9 mouse cellular contexts compared by ENCODE assay signal in genomic region chr2:84779210-84779609, GRCm38 (mm10). TPM values are rescaled to one million over a fixed set of nuclear protein-coding genes. Genes with fewer than 3 reads are reported as not detected.
DNase-seq lines count a peak whose midpoint lies in the region; ATAC-seq and TF ChIP-seq lines count a peak whose summit lies in the region.
"Had no signal": no experiment of that assay in that cellular context is flagged by ENCODE, and none has a peak within 500 bp of the region (broad histone marks: within the 10 kb centered on the region; RNA-seq: fewer than 3 reads in every experiment).

No protein-coding gene starts in this region.

- H3K27me3 ChIP-seq in lung, embryonic 14.5 days (ENCODE audit: insufficient read depth, low read length) = no peaks in the 10 kb centered on the region
- peaks cover 19 to 21% of the 10 kb centered on the region in 2 experiments for H3K27me3 ChIP-seq in MEL (ENCODE audit: control insufficient read depth in 1 of 2, insufficient read depth in 2 of 2, low read length in 2 of 2)
- H3K27me3 ChIP-seq: limb, embryonic 13.5 days had no signal

- H3K4me1 ChIP-seq in lung, embryonic 14.5 days (ENCODE audit: insufficient read depth) = 0 out of 2 replicates have a peak, but pooled peaks cover 5% of the 10 kb centered on the region
- H3K4me1 ChIP-seq in MEL (ENCODE audit: control insufficient read depth in 1 of 2, insufficient read depth in 2 of 2, low read length in 2 of 2) = no peaks in the 10 kb centered on the region

- DNase-seq in lung, embryonic 14.5 days = peak; percentile 43
- DNase-seq in lung, postnatal 36 days = no peak
- DNase-seq in MEL (ENCODE audit: low read depth, low spot score) = peak; percentile 30
- peak; percentile 49 to 51 for DNase-seq in thymus, postnatal 10 days (ENCODE audit: low spot score in 2 of 2)
- DNase-seq in cerebellum, postnatal 36 days = no peak
- DNase-seq in cerebellum, adult 9-10 months = no peak
- DNase-seq: kidney, postnatal 10 days had no signal

- TF ChIP-seq EP300 in MEL (IDR thresholded peaks at IDR 0.05; ENCODE audit: low read depth in 1 of 2, low read length in 2 of 2) = no peak

- 50% methylated on average over 6 of the region's 6 CpGs for WGBS in lung, embryonic 14.5 days

- H3K27ac ChIP-seq in lung, embryonic 14.5 days (ENCODE audit: low read depth) = no peak overlapping the region
- no peak overlapping the region for H3K27ac ChIP-seq in MEL (ENCODE audit: control insufficient read depth, low read depth, low read length)
- H3K27ac ChIP-seq: limb, embryonic 13.5 days had no signal

- no peak overlapping the region for H3K9ac ChIP-seq in lung, embryonic 14.5 days
- H3K9ac ChIP-seq in MEL (ENCODE audit: control insufficient read depth, low read depth, low read length, poor library complexity, severe bottlenecking) = no peak overlapping the region
- H3K9ac ChIP-seq: limb, embryonic 13.5 days had no signal

- no peak overlapping the region for H3K4me3 ChIP-seq in lung, embryonic 14.5 days (ENCODE audit: low read depth, low read length)
- no peak overlapping the region for H3K4me3 ChIP-seq in MEL (ENCODE audit: control insufficient read depth in 1 of 2, insufficient read depth in 1 of 2, low read depth in 2 of 2, low read length in 2 of 2)
- H3K4me3 ChIP-seq: limb, embryonic 13.5 days had no signal

- H3K9me3 ChIP-seq in lung, embryonic 14.5 days (ENCODE audit: low read depth, low read length) = no peaks in the 10 kb centered on the region
- H3K9me3 ChIP-seq in MEL (replicated peaks; ENCODE audit: insufficient read depth, low read length) = no peaks in the 10 kb centered on the region
- H3K9me3 ChIP-seq: limb, embryonic 13.5 days had no signal

- no peak overlapping the region for H3K4me2 ChIP-seq in lung, embryonic 14.5 days
- H3K4me2 ChIP-seq: limb, embryonic 13.5 days had no signal

- no peak for TF ChIP-seq RAD21 in MEL (IDR thresholded peaks at IDR 0.05; ENCODE audit: low read depth, low read length)

- H3K36me3 ChIP-seq in lung, embryonic 14.5 days (ENCODE audit: insufficient read depth) = no peaks in the 10 kb centered on the region
- no peaks in the 10 kb centered on the region for H3K36me3 ChIP-seq in MEL (ENCODE audit: control insufficient read depth in 1 of 2, insufficient read depth in 2 of 2, low read length in 2 of 2)
- H3K36me3 ChIP-seq: limb, embryonic 13.5 days had no signal

- H3K79me2 ChIP-seq in MEL (ENCODE audit: control insufficient read depth, insufficient read depth, low read length, poor library complexity) = no peaks in the 10 kb centered on the region

- TF ChIP-seq CTCF in lung, embryonic 14.5 days (IDR thresholded peaks at IDR 0.05; ENCODE audit: low read depth) = peak; percentile 37; the same call in 1 of the 2 replicates
- TF ChIP-seq CTCF in MEL (IDR thresholded peaks at IDR 0.05 in 2 of 3, conservative IDR thresholded peaks at IDR 0.05 in 1 of 3; ENCODE audit: control insufficient read depth in 1 of 3, insufficient read depth in 1 of 3, low read depth in 2 of 3, low read length in 3 of 3, poor library complexity in 1 of 3, severe bottlenecking in 1 of 3) = peak in 2 of 3 experiments; percentile 4 to 28; a peak in 1 of 6 replicates

- no peak for ATAC-seq in lung, embryonic 14.5 days (ENCODE audit: insufficient read depth)
- peak; percentile 71; the same call in 1 of the 2 replicates for ATAC-seq in erythroid progenitor cell, adult 5-6 weeks (replicated peaks; ENCODE audit: low FRiP score, poor library complexity, severe bottlenecking)

- TF ChIP-seq POLR2A in MEL (IDR thresholded peaks at IDR 0.05; ENCODE audit: control insufficient read depth in 1 of 2, insufficient read depth in 1 of 2, low read depth in 1 of 2, low read length in 2 of 2, poor library complexity in 1 of 2) = no peak

TF ChIP-seq in MEL, 35 proteins besides CTCF, POLR2A, EP300 and RAD21:
- TF ChIP-seq JUND (IDR thresholded peaks at IDR 0.05; ENCODE audit: low read depth, low read length) = no peak
TF ChIP-seq in MEL: peak in this region for 0.

RNA-seq across cellular contexts. Expression of gene Serping1, which starts 4.0 kb away (rescaled TPM):
- 65.4 and 70.3 TPM in 2 replicates for polyA plus RNA-seq in lung, embryonic 14.5 days (2014; fragmentation: Nextera tagmentation; extraction: Ambion mirVana)
- not detected in 2 replicates for total RNA-seq in MEL (2012; rRNA removed)
- not detected for polyA plus RNA-seq in MEL (2012; ENCODE audit: insufficient read depth in 1 of 2, insufficient read length in 2 of 2, low read depth in 1 of 2, low replicate concordance in 2 of 2, missing spikeins in 1 of 2)
- total RNA-seq in erythroid progenitor cell, adult 5-6 weeks (2015; ENCODE audit: low replicate concordance) = 0.72 and 12.6 TPM in 2 replicates
- total RNA-seq in erythroid progenitor cell, adult 5-6 weeks (2017; ENCODE audit: low replicate concordance) = 1.8 and 3.8 TPM in 2 replicates

RNA-seq across cellular contexts. Expression of gene Ube2l6, which starts 19.4 kb away (rescaled TPM):
- polyA plus RNA-seq in lung, embryonic 14.5 days (2014; fragmentation: Nextera tagmentation; extraction: Ambion mirVana) = 39.1 and 40.0 TPM in 2 replicates
- 8.8 and 17.5 TPM in 2 replicates for total RNA-seq in MEL (2012; rRNA removed)
- polyA plus RNA-seq in MEL (2012; ENCODE audit: insufficient read depth in 1 of 2, insufficient read length in 2 of 2, low read depth in 1 of 2, low replicate concordance in 2 of 2, missing spikeins in 1 of 2) = 10 to 100 TPM in 1 of 2 experiments, not detected in 1; 37.0 TPM
- total RNA-seq in erythroid progenitor cell, adult 5-6 weeks (2015; ENCODE audit: low replicate concordance) = 424 and 462 TPM in 2 replicates
- total RNA-seq in erythroid progenitor cell, adult 5-6 weeks (2017; ENCODE audit: low replicate concordance) = 282 and 312 TPM in 2 replicates

RNA-seq across cellular contexts. Expression of gene Gm19426, which starts 35.8 kb away (rescaled TPM):
- 4.7 and 4.9 TPM in 2 replicates for polyA plus RNA-seq in lung, embryonic 14.5 days (2014; fragmentation: Nextera tagmentation; extraction: Ambion mirVana)
- not detected in 2 replicates for total RNA-seq in MEL (2012; rRNA removed)
- not detected for polyA plus RNA-seq in MEL (2012; ENCODE audit: insufficient read depth in 1 of 2, insufficient read length in 2 of 2, low read depth in 1 of 2, low replicate concordance in 2 of 2, missing spikeins in 1 of 2)
- total RNA-seq in erythroid progenitor cell, adult 5-6 weeks (2015; ENCODE audit: low replicate concordance) = not detected in 2 replicates
- total RNA-seq in erythroid progenitor cell, adult 5-6 weeks (2017; ENCODE audit: low replicate concordance) = not detected in 2 replicates

RNA-seq across cellular contexts. Expression of gene Smtnl1, which starts 43.2 kb away (rescaled TPM):
- 0.11 and 0.24 TPM in 2 replicates for polyA plus RNA-seq in lung, embryonic 14.5 days (2014; fragmentation: Nextera tagmentation; extraction: Ambion mirVana)
- not detected in 2 replicates for total RNA-seq in MEL (2012; rRNA removed)
- not detected for polyA plus RNA-seq in MEL (2012; ENCODE audit: insufficient read depth in 1 of 2, insufficient read length in 2 of 2, low read depth in 1 of 2, low replicate concordance in 2 of 2, missing spikeins in 1 of 2)
- total RNA-seq in erythroid progenitor cell, adult 5-6 weeks (2015; ENCODE audit: low replicate concordance) = not detected in 2 replicates
- total RNA-seq in erythroid progenitor cell, adult 5-6 weeks (2017; ENCODE audit: low replicate concordance) = not detected in 2 replicates

RNA-seq across cellular contexts. Expression of gene Ypel4, which starts 45.4 kb away (rescaled TPM):
- polyA plus RNA-seq in lung, embryonic 14.5 days (2014; fragmentation: Nextera tagmentation; extraction: Ambion mirVana) = 6.4 and 7.4 TPM in 2 replicates
- not detected in 2 replicates for total RNA-seq in MEL (2012; rRNA removed)
- polyA plus RNA-seq in MEL (2012; ENCODE audit: insufficient read depth in 1 of 2, insufficient read length in 2 of 2, low read depth in 1 of 2, low replicate concordance in 2 of 2, missing spikeins in 1 of 2) = under 1 TPM in 1 of 2 experiments, not detected in 1; 0.06 TPM
- total RNA-seq in erythroid progenitor cell, adult 5-6 weeks (2015; ENCODE audit: low replicate concordance) = 377 and 399 TPM in 2 replicates
- 327 and 382 TPM in 2 replicates for total RNA-seq in erythroid progenitor cell, adult 5-6 weeks (2017; ENCODE audit: low replicate concordance)

Comparison
In these comparisons a context has a peak if more than half of its experiments do, and no peak if none do; other contexts are left out.
1. DNase-seq: peak in lung, embryonic 14.5 days (single experiment), MEL (single experiment) and thymus, postnatal 10 days (2 of 2); none in lung, postnatal 36 days (single experiment), cerebellum, postnatal 36 days (0 of 2) and cerebellum, adult 9-10 months (single experiment).
2. RNA of gene Ube2l6, which starts 19.4 kb away (total RNA-seq): 282 to 462 TPM in erythroid progenitor cell, adult 5-6 weeks; 8.8 to 17.5 TPM in MEL; every median in the first group is over 10 times any median in the second.